Mouse (Mus musculus) c-Kit-negative CD71-positive TER-119-positive erythroid progenitor cells, embryonic 14.5 days (primary cell): Measurements from ENCODE around the gene Akr1b10.
"Not testable (repeated sequence)": the region's sequence is repeated elsewhere in the genome, so short reads cannot be mapped to it uniquely, and the experiment has no call there.

Experiments
- DNase-seq: peaks from one replicate; pipeline ENCODE4 v3.0.0-alpha.2; 2013; ENCODE audit warnings: low read depth, low spot score

Akr1b10 gene

DNA sequence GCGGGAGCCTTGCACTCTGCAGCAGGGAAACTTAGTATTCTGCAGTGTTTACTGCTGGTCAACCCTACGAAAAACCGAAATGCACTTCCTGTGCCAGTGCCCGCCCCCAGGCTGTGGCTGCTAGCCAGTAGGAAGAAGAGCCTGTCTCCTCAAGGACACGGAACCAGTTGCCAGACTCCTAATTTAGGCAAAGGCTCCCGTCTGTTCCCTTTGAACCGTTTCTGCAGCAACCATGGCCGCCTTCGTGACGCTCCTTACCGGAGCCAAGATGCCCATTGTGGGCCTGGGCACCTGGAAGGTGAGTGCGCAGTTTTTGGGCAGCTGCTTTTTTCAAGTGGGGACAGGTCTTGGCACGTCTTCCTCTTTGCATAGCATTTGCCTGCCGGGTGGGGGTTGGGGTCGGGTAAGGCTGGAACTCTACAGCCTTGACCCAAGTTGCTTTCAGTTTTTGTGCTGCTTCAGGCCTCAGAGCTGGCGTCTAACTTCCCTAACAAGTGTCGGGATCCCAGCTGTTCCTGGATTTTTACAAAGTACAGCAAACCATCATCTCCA lies at the start of gene Akr1b10:
Gene Akr1b10 (plus strand): TSS at position 109 of the 552 bp plus-strand sequence.
- DNase-seq: no peak

- DNase-seq: no peak
Measured at GRCm38 (mm10) chr6:34334673-34335072, 49.3 kb upstream of the Akr1b10 start.

- no peak for DNase-seq
Measured at GRCm38 (mm10) chr6:34337799-34338198, 46.2 kb upstream of the Akr1b10 start.

GRCm38 (mm10) chr6:34341991-34342390 lies 42.0 kb upstream of the Akr1b10 start:
- no peak for DNase-seq

DNA sequence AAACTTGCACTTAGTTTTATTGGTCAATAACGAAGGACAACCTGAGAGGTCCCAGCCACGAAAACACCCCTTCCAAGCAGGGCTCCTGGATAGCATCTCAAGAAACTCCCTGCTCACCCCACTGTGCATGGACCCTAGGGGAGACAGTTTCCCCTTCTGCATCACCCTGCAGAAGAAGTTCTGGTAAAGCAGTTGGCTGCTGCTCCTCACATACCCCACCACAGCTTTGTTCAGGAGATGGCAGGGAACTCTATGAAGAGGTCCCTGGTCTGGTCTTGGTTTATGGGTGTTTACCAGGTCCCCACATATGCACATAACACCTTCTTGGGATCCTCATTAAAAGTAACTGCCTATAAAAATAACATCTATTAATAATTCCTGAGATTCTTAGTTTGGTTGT lies 41.5 kb upstream of the Akr1b10 start:
- DNase-seq: no peak

DNA sequence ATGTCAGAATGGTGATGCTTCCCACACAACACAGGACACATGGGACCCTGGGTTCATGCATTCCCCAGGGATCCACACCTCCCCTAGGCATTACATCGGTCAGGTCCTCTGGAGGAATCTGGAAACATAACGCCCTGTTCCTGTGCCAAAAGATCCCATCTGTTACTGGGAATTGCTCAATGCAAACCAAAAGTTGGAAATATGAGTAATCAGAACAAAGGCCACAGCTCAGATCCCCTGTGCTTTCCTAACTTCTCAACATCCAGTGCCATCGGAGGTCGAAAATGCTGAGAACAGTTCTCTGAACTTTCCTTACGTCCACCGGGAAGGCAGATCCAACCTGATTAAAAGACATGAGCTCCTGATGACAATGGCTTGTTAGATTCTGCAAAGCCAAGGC lies 40.6 kb upstream of the Akr1b10 start:
- DNase-seq: no peak

DNA sequence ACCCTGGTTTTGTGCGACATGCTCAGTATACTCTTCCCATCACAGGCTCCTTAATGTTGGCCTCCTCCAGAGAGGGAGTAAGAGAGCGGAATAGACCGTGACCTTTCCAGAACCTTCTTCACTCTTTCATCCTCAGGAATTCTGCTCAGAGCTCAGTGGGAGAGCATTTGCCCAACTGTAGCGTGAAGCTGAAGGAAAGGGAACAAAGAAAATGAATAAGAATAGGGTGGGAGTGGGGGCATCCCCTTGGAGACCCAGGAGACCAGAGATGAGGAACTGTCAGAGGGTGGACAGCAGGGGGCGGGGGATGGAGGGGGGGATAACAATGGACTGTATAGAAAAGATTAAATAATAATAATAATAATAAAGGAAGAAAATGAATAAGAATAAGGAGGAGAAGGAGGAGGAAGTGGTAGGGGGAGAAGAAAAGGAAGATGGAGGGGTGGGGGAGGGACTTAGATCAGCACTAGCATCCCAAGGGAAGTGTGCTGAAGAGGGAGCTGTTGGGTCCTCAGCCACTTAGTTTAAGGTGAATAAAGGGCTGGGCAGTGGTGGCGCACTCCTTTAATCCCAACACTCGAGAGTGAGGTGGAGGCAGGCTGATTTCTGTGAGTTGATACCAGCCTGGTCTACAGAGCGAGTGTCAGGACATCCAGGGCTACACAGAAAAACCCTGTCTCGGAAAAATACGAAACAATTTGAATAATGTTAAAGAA lies 39.7 kb upstream of the Akr1b10 start:
- DNase-seq: no peak

DNA sequence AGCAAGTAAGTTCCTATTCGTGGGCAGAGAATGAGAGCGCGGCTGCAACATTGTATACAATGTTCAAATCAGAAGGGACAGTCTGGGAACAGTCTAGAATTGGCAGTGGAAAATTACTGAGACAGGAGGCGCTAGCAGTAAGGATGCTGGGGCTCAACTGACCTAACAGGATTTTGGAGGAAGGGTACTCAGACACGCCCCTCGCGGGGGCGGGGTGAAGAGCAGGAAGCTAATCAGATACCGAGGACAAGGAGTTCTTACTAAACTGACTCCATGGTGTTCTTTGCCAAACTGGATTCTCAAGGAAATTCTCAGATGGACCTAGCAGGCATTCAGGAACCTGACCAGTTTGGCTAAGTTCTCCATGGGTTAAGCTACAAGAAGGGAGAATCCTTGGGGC lies 39.1 kb upstream of the Akr1b10 start:
- no peak for DNase-seq

DNA sequence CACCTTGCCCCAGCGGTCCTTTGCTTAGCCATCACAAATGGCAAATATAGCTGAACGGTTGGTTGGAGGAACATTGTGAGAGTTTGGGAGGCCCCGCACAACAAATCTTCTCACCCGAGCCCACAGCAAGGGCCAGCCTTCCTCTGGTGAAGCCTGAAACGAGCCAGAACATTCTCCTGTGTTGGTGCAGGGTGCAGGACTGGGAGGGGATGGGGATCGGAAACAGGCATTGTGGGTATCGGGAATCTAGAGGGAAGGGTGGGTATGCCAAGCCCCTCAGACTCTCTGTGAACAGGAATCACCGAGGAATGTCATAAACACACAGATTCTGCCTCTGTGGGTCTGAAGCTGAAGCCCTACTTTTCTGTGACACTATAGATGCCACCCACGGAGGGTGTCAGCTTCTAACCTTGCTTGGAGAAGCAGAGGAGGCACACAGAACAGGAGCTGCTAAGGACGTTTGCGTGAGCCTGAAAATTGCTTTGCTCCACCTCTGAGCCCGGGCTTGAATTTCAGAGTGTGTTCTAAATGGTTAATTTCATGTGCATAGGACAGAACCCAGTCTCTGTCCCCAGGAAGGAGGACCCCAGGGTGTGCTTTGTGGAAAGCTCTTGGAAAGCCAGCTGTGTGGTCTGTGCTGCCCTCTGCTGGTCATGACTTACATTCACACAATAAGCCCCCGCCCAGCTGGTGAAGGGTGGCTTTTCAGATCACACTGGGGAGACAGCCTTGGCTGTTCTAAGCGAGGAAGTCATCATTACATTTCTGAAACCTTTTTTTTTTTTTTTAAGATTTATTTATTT lies 37.7 kb upstream of the Akr1b10 start:
- DNase-seq: peak; percentile 12

DNA sequence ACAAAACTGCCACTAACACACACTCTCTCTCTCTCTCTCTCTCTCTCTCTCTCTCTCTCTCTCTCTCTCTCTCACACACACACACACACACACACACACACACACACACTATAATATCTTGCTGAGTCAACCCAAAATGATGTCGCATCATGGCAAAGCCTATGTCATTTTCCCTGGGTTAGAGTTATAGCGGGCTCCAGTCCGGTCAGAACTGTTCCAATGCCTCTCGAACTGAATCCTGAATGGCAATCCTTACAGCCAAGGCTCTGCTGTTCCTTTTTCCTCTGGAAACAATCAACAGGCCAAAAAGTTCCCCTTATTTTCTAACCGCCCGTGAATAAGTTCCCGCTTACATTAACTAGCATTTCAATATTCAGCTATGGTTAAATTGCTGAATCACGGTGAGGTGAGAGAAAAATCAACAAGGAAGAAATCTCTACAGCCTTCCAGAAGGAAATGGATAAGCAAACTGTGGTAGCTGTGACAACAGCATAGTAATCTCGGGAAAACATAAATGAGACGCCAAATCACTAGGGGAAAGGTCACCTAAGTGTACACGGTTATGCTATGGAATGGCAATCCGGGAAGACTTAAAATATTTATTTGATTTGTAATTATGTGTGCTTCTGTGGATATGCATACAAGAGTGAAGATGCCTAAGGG lies 33.9 kb upstream of the Akr1b10 start:
- DNase-seq: no peak

- DNase-seq: not testable (repeated sequence)
Measured at GRCm38 (mm10) chr6:34351481-34351880, 32.5 kb upstream of the Akr1b10 start.

DNA sequence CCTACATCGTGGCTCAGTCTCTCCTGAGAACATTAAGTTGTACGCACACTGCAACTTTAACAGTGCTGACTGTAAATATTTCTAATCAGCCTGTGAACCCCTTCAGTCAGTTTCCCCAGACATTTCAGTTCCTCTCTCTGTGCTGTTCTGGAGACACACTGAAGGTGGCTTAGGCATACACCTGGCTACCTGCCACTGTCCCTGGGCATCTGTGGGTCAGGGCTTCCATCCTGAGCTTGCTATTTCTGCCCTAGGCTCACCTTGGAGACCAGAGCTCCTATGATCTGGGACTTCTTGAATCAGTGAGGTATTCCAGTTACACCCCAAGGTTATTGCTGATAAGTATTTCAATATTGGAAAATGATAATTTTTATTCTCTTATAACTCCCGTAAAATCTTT lies 31.6 kb upstream of the Akr1b10 start:
- DNase-seq: no peak

DNA sequence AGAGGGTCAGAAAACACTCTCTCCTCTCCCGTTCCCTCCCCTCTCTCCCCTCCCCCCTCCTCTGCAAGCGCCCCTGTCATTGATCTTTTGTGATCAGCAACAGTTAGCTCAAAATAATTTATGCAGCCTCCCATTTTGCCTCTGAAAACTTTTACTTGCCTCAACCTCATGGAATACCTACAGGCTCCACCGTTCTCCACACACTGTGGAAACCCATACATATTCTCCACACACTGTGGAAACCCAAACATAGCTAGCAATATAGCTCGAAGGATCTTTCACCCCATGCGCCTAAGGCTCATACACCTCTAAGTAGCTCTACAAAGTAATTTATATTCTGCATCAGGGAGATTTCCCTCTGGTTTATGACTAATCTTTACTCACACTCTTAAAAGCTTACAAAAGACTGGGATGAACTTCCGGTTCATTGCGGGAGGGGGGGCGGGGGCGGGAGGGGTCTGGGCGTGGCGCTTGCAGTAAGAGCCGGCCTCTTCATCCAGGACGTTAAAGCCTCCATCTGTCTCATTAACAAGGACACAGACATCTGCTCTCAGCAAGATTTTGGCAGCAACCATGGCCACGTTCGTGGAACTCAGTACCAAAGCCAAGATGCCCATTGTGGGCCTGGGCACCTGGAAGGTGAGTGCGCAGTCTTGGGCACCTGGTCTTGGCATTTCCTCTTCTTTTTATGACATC lies 30.2 kb upstream of the Akr1b10 start, which contains the start of gene Akr1b8:
Gene Akr1b8 (plus strand): TSS at position 462 of the 696 bp plus-strand sequence.
- DNase-seq: no peak

- DNase-seq: no peak
Measured at GRCm38 (mm10) chr6:34354354-34355348, 29.4 kb upstream of the Akr1b10 start.

DNA sequence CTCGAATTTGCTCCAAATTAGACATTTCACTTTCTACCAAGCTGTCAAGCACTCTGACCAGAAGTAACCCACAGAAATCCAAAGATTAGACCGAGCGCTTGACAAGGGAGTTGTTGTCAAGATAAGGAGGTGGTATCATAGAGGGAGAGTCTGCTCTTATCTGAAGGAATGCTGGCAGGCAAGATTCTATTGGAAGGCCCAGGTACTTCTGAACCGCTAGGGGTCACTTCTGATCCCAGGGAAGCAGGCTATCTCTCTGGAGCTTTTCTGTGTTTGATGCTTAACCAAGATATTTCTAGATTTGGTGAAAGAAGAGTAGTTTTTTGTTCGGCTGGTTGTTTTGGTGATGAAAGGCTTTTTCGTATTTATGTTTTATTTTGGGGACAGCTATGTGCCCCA lies 28.7 kb upstream of the Akr1b10 start:
- DNase-seq: no peak

- DNase-seq: no peak
Measured at GRCm38 (mm10) chr6:34355841-34356240, 28.2 kb upstream of the Akr1b10 start.

DNA sequence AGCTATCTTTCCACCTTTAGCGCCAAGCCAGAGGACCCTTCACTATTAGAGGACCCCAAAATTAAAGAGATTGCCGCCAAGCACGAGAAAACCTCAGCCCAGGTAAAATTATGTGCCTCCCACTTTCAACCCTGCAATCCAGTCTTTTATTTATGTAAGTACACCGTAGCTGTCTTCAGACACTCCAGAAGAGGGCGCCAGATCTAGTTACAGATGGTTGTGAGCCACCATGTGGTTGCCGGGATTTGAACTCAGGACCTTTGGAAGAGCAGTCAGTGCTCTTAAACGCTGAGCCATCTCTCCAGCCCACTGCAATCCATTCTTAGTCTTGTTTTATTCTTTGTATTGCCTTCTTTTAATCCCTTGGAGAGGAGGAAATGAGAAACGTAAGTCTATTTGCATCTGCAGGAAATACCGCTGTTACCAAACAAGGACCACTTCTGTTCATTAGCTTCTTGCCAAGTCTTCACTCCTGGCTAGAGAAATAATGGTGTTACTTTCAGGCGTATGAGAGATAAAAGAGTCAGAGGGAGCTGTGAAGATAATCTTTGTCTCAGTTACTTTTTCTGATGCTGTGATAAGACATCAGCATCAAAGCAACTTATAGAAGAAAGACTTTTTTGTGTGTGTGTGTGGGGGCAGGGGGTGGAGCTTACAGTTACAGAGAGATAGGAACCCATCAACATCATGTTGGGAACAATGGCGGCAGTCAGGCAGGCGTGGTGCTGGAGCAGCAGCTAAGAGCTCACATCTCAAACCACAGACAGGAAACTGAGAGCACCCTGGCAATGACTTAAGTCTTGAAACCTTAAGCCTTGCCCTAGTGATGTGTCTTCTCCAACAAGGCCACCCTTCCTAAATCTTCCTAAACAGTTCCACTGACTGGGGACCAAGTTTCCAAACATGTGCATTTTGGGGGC lies 19.5 kb upstream of the Akr1b10 start:
- DNase-seq: no peak

- DNase-seq: no peak
Measured at GRCm38 (mm10) chr6:34367998-34368397, 16.0 kb upstream of the Akr1b10 start.

- DNase-seq: no peak
Measured at GRCm38 (mm10) chr6:34370081-34370480, 13.9 kb upstream of the Akr1b10 start.
